Comparison of ENCODE assay signal across 9 mouse cellular contexts in genomic region chr11:74526180-74527158, GRCm38 (mm10).
DNase-seq lines count a peak whose midpoint lies in the region; ATAC-seq and TF ChIP-seq lines count a peak whose summit lies in the region.
"Had no signal": no experiment of that assay in that cellular context is flagged by ENCODE, and none has a peak within 500 bp of the region (broad histone marks: within the 10 kb centered on the region; RNA-seq: fewer than 3 reads in every experiment).

No protein-coding gene starts in this region.

- H3K27ac ChIP-seq in midbrain, embryonic 12.5 days (replicated peaks): no peak overlapping the region
- H3K27ac ChIP-seq in midbrain, embryonic 10.5 days (replicated peaks): no peak overlapping the region
- no peak overlapping the region for H3K27ac ChIP-seq in forebrain, embryonic 15.5 days (replicated peaks)
- H3K27ac ChIP-seq in midbrain, postnatal 0 days (ENCODE audit: low read depth, low read length): no peak overlapping the region

- TF ChIP-seq CTCF in midbrain, postnatal 0 days (IDR thresholded peaks at IDR 0.05): peak; percentile 77

- intact Hi-C loops in heart, postnatal 36 days (cut with DNase I): loop anchor here (1.0 to 2.0 kb wide), 2 partner anchors 123 to 150 kb away; no protein-coding TSS in a partner anchor
- intact Hi-C loops in left cerebral cortex, postnatal 4 days (cut with DNase I): loop anchor here (5.0 kb wide), 1 partner anchor 149 kb away; no protein-coding TSS in a partner anchor

- no peak for DNase-seq in midbrain, embryonic 10.5 days (ENCODE audit: low spot score)
- DNase-seq in adrenal gland, postnatal 10 days: peak; percentile 61
- peak; percentile 52 to 54 for DNase-seq in heart, postnatal 36 days
- peak; percentile 52 for DNase-seq in left cerebral cortex, postnatal 4 days
- DNase-seq in midbrain, postnatal 0 days (ENCODE audit: low spot score): peak; percentile 63
- DNase-seq in urinary bladder, postnatal 36 days (ENCODE audit: low spot score in 2 of 2): peak; percentile 35 to 47

- WGBS in midbrain, embryonic 12.5 days: 18% methylated on average over 18 of the region's 18 CpGs
- WGBS in midbrain, embryonic 10.5 days: 20% methylated on average over 18 of the region's 18 CpGs
- 22% methylated on average over 18 of the region's 18 CpGs for WGBS in forebrain, embryonic 15.5 days
- WGBS in midbrain, postnatal 0 days: 21% methylated on average over 18 of the region's 18 CpGs

- no peaks in the 10 kb centered on the region for H3K9me3 ChIP-seq in midbrain, embryonic 12.5 days
- H3K9me3 ChIP-seq in midbrain, embryonic 10.5 days (replicated peaks): no peaks in the 10 kb centered on the region
- H3K9me3 ChIP-seq in forebrain, embryonic 15.5 days: no peaks in the 10 kb centered on the region
- no peaks in the 10 kb centered on the region for H3K9me3 ChIP-seq in midbrain, postnatal 0 days (ENCODE audit: low read length)

- peaks cover 33% of the 10 kb centered on the region for H3K4me1 ChIP-seq in midbrain, embryonic 12.5 days
- H3K4me1 ChIP-seq in midbrain, embryonic 10.5 days: peaks cover 50% of the 10 kb centered on the region
- peaks cover 24% of the 10 kb centered on the region for H3K4me1 ChIP-seq in forebrain, embryonic 15.5 days
- peaks cover 5% of the 10 kb centered on the region for H3K4me1 ChIP-seq in midbrain, postnatal 0 days (ENCODE audit: insufficient read depth, low read length)

- H3K9ac ChIP-seq in midbrain, embryonic 12.5 days (replicated peaks): no peak overlapping the region
- H3K9ac ChIP-seq in forebrain, embryonic 15.5 days (replicated peaks): no peak overlapping the region
- H3K9ac ChIP-seq in midbrain, postnatal 0 days (replicated peaks; ENCODE audit: low read length, poor library complexity, severe bottlenecking): no peak overlapping the region

- H3K4me3 ChIP-seq in midbrain, embryonic 12.5 days: no peak overlapping the region
- H3K4me3 ChIP-seq in midbrain, embryonic 10.5 days: no peak overlapping the region
- H3K4me3 ChIP-seq in forebrain, embryonic 15.5 days: no peak overlapping the region
- H3K4me3 ChIP-seq in midbrain, postnatal 0 days (ENCODE audit: low read depth, low read length): no peak overlapping the region
- H3K4me3 ChIP-seq: erythroblast, embryonic 14.5 days had no signal

- ATAC-seq in midbrain, embryonic 12.5 days (ENCODE audit: low FRiP score, low read depth): no peak
- ATAC-seq in forebrain, embryonic 15.5 days (replicated peaks): no peak
- ATAC-seq in midbrain, postnatal 0 days (ENCODE audit: low FRiP score): no peak

- no peaks in the 10 kb centered on the region for H3K36me3 ChIP-seq in midbrain, embryonic 12.5 days
- H3K36me3 ChIP-seq in midbrain, embryonic 10.5 days: no peaks in the 10 kb centered on the region
- H3K36me3 ChIP-seq in forebrain, embryonic 15.5 days: no peaks in the 10 kb centered on the region
- H3K36me3 ChIP-seq in midbrain, postnatal 0 days (ENCODE audit: insufficient read depth, low read length): no peaks in the 10 kb centered on the region

- H3K27me3 ChIP-seq in midbrain, embryonic 12.5 days: peaks cover 60% of the 10 kb centered on the region
- peaks cover 72% of the 10 kb centered on the region for H3K27me3 ChIP-seq in midbrain, embryonic 10.5 days (ENCODE audit: low read depth, poor library complexity, severe bottlenecking)
- peaks cover 20% of the 10 kb centered on the region; the same call in 1 of the 2 replicates for H3K27me3 ChIP-seq in forebrain, embryonic 15.5 days
- 0 out of 2 replicates have a peak, but pooled peaks cover 6% of the 10 kb centered on the region for H3K27me3 ChIP-seq in midbrain, postnatal 0 days (ENCODE audit: insufficient read depth, low read length)

- H3K4me2 ChIP-seq in midbrain, embryonic 12.5 days (replicated peaks): 0 out of 2 replicates have a peak overlapping the region, but pooled peaks have one; percentile 10
- peak overlapping the region; percentile 17; the same call in 1 of the 2 replicates for H3K4me2 ChIP-seq in forebrain, embryonic 15.5 days (replicated peaks)
- 0 out of 2 replicates have a peak overlapping the region, but pooled peaks have one; percentile 13 for H3K4me2 ChIP-seq in midbrain, postnatal 0 days (ENCODE audit: low read depth, low read length, poor library complexity, severe bottlenecking)
